Mouse (Mus musculus) midbrain, embryonic 15.5 days (tissue): Measurements from ENCODE around the gene Fez1. TPM values are rescaled to one million over a fixed set of nuclear protein-coding genes. Genes with fewer than 3 reads are reported as not detected.

Source experiments
- ATAC-seq: fragments of 200-750 bp; cut with Nextera tagmentation; replicated peaks from 2 replicates; pipeline ENCODE4 v1.8.0; 2017; ENCODE audit warnings: moderate TSS enrichment
- H3K27ac ChIP-seq: fragments of 300-500 bp; sonication (generic); 2 replicates; pipeline ENCODE4 v1.5.1; 2015; ENCODE audit warnings: mild to moderate bottlenecking, inconsistent platforms
- H3K27me3 ChIP-seq: fragments of 300-500 bp; sonication (generic); replicated peaks from 2 replicates; pipeline ENCODE4 v1.6.1; 2015; ENCODE audit warnings: inconsistent platforms
- H3K36me3 ChIP-seq: fragments of 300-500 bp; sonication (generic); replicated peaks from 2 replicates; pipeline ENCODE4 v1.6.1; 2015; ENCODE audit warnings: inconsistent platforms
- H3K4me1 ChIP-seq: fragments of 300-500 bp; sonication (generic); 2 replicates; pipeline ENCODE4 v1.6.1; 2015; ENCODE audit warnings: inconsistent platforms
- H3K4me2 ChIP-seq: fragments of 300-500 bp; sonication (generic); 2 replicates; pipeline ENCODE4 v1.6.1; 2015; ENCODE audit warnings: inconsistent platforms, mild to moderate bottlenecking, moderate library complexity
- H3K4me3 ChIP-seq: fragments of 300-500 bp; sonication (generic); 2 replicates; pipeline ENCODE4 v1.5.1; 2015; ENCODE audit warnings: mild to moderate bottlenecking, inconsistent platforms
- H3K9ac ChIP-seq: fragments of 300-500 bp; sonication (generic); 2 replicates; pipeline ENCODE4 v1.6.1; 2015; ENCODE audit warnings: mild to moderate bottlenecking, inconsistent platforms
- H3K9me3 ChIP-seq: fragments of 300-500 bp; sonication (generic); 2 replicates; pipeline ENCODE4 v1.6.1; 2016; ENCODE audit warnings: inconsistent platforms
- WGBS: fragments of 180-500 bp; shearing (Covaris S2); methylation state at CpG from one replicate; pipeline ENCODE4 v1.1.7; 2015; ENCODE audit warnings: mixed read lengths; 5-methylcytosine and 5-hydroxymethylcytosine counted together
- polyA plus RNA-seq: library from polyadenylated mRNA; unstranded; fragments of >200 nt; fragmentation: Nextera tagmentation; extraction: Ambion mirVana; gene quantifications from 2 replicates; pipeline ENCODE4 v1.2.1, GENCODE M21; 2015

Fez1 gene
- polyA plus RNA-seq: 586 and 588 TPM in 2 replicates

DNA sequence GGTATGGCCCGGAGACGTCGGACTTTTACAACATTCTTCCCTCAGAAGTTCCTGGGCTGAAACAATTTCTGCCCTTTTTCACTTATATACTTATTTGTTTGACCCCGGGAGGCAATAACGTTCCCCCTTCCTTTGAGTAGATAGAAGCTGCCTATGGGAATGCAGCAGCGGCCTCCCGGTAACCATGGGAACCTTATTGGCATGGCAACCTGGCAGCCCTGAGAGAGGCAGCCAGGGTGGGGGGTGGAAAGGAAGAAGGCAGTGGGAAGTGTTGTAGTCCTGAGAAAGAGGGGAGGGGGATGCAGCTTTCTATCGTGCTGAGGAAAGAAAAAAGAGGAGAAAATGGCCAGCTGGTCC lies at the start of gene Fez1:
Gene Fez1, plus strand, starts transcription at position 221 of the 357 bp plus-strand sequence.
- Histone ChIP-seq H3K9ac (peak within 1 kb of the TSS; percentile 33), H3K4me3 (peak within 1 kb of the TSS; percentile 29), H3K27ac (peak within 1 kb of the TSS; percentile 92), H3K9me3 (no peaks in the 10 kb centered on the region), H3K27me3 (no peaks in the 10 kb centered on the region), H3K4me1 (peaks cover 20% of the 10 kb centered on the region), H3K36me3 (no peaks in the 10 kb centered on the region), H3K4me2 (peak within 1 kb of the TSS; percentile 50)
- WGBS: 0% methylated on average over 8 of the region's 8 CpGs
- ATAC-seq: peak; percentile 99

DNA sequence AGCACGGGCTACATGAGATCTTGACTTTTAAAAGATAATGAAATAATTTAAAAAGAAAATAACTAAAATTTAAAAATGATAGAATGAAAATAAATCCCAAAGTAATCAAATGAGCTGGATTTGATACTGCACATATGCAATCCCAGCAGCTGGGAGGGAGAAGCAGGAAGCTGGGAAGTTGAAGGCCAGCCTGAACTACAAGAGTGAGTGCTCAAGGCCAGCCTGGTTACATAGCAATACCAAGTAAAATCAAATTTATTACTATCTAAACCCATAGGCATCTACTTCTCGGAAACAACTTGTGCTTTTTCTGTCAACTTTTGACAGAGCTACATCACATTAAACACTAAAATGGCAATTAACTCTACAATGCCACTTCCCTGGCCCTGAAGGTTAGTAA lies 37.7 kb upstream of the Fez1 start:
- Histone ChIP-seq H3K9me3 (no peaks in the 10 kb centered on the region), H3K4me2 (no peak overlapping the region), H3K27me3 (no peaks in the 10 kb centered on the region), H3K36me3 (peaks cover 70% of the 10 kb centered on the region), H3K9ac (no peak overlapping the region), H3K4me1 (no peaks in the 10 kb centered on the region), H3K4me3 (no peak overlapping the region), H3K27ac (no peak overlapping the region)
- 93% methylated on average over 2 of the region's 2 CpGs for WGBS
- ATAC-seq: no peak

DNA sequence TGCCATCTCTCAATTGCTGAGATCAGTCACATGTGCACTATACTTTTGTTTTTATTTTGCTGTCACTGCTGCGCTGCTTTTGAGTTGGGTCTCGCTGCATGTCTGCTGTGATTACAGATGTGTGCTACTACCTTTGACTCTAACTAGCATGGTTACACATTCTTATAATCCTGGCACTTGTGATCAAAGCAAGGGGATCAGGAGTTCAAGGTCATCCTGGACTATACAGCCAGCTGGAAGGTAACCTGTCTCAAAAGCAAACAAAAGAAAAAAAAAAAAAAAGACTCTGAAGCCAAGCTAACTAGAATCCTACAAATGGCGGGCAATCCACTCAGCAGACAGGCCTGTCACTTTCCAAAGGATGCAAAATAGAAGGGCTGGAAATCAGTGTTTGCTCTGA lies 29.5 kb upstream of the Fez1 start:
- no peak overlapping the region for H3K27ac ChIP-seq
- no peaks in the 10 kb centered on the region for H3K9me3 ChIP-seq
- H3K9ac ChIP-seq: no peak overlapping the region
- peaks cover 28% of the 10 kb centered on the region for H3K36me3 ChIP-seq
- no peak overlapping the region for H3K4me2 ChIP-seq
- H3K27me3 ChIP-seq: no peaks in the 10 kb centered on the region
- no peak for ATAC-seq
- H3K4me1 ChIP-seq: peaks cover 26% of the 10 kb centered on the region
- 84% methylated on average over 3 of the region's 3 CpGs for WGBS
- H3K4me3 ChIP-seq: no peak overlapping the region

DNA sequence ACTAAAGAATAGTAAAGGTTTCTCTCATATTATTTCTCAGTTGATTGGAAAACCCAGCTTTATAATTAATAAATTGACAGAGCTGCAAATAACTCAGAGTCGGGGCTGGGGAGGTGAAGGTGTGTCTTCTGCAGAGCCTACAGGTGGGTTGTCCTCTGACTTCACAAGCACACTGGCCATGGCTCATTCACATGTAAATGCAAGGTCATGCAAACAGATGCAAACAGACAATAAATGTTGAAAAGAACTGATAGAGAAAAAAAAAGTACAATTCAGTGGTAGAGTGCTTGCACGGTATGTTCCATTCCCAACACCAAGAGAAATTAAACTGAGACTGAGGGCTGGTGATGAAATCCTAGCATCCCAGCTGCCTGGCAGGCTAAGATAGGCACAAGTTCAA lies 27.2 kb upstream of the Fez1 start:
- H3K27ac ChIP-seq: no peak overlapping the region
- no peak overlapping the region for H3K4me3 ChIP-seq
- ATAC-seq: no peak
- no peak overlapping the region for H3K9ac ChIP-seq
- 71% methylated on average over 2 of the region's 2 CpGs for whole genome bisulfite sequencing
- H3K27me3 ChIP-seq: no peaks in the 10 kb centered on the region
- peaks cover 31% of the 10 kb centered on the region for H3K4me1 ChIP-seq
- H3K36me3 ChIP-seq: peaks cover 11% of the 10 kb centered on the region
- no peak overlapping the region for H3K4me2 ChIP-seq
- H3K9me3 ChIP-seq: no peaks in the 10 kb centered on the region

DNA sequence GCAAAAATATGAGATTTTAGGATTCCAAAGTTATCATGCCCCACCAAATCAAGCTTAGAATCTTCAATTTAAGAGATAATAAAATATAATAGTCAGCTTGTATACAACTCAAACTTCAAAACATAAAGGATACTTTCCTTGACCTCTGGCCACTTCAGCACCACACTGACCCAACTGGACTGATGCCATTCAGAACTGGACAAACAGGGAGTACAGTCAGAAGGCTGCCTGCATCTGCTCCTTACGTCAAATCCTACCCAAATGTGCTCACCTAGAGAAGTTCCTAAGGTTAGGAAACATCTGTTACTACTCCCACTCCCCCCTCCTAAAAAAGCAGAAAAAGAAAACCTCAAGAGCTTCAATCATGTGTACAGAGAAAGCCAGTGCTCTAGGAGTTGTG lies 26.1 kb upstream of the Fez1 start:
- Histone ChIP-seq H3K9me3 (no peaks in the 10 kb centered on the region), H3K9ac (no peak overlapping the region; the same call in 1 of the 2 replicates), H3K4me1 (peaks cover 31% of the 10 kb centered on the region), H3K27me3 (no peaks in the 10 kb centered on the region), H3K4me2 (0 out of 2 replicates have a peak overlapping the region, but pooled peaks have one; percentile 90), H3K27ac (no peak overlapping the region), H3K36me3 (peaks cover 2% of the 10 kb centered on the region; the same call in 1 of the 2 replicates), H3K4me3 (no peak overlapping the region)
- 97% methylated on average over 1 of the region's 1 CpGs for WGBS
- ATAC-seq: no peak

GRCm38 (mm10) chr9:36796224-36796623 lies 25.4 kb upstream of the Fez1 start:
- Histone ChIP-seq H3K27me3 (no peaks in the 10 kb centered on the region), H3K36me3 (no peaks in the 10 kb centered on the region; the same call in 1 of the 2 replicates), H3K9ac (peak overlapping the region; percentile 98), H3K9me3 (no peaks in the 10 kb centered on the region), H3K4me1 (peaks cover 31% of the 10 kb centered on the region), H3K27ac (peak overlapping the region; percentile 82), H3K4me2 (peak overlapping the region; percentile 90), H3K4me3 (peak overlapping the region; percentile 99)
- 21% methylated on average over 5 of the region's 5 CpGs for WGBS
- no peak for ATAC-seq

- Histone ChIP-seq H3K36me3 (no peaks in the 10 kb centered on the region), H3K4me1 (peaks cover 31% of the 10 kb centered on the region), H3K9ac (peak within 1 kb of the TSS; percentile 98), H3K4me3 (peak within 1 kb of the TSS; percentile 99), H3K4me2 (peak within 1 kb of the TSS; percentile 90), H3K27me3 (no peaks in the 10 kb centered on the region), H3K27ac (peak within 1 kb of the TSS; percentile 82), H3K9me3 (no peaks in the 10 kb centered on the region)
- ATAC-seq: peak; percentile 99
- WGBS: under 1% methylated on average over 49 of the region's 66 CpGs
These were observed 24.7 kb upstream of the Fez1 start, which contains the start of gene Ei24 for GRCm38 (mm10) chr9:36796781-36797555. Gene Ei24 (minus strand): TSS chr9:36797393.

- H3K9ac ChIP-seq: no peak overlapping the region
- no peak overlapping the region for H3K4me3 ChIP-seq
- no peaks in the 10 kb centered on the region for H3K27me3 ChIP-seq
- 85% methylated on average over 2 of the region's 2 CpGs for WGBS
- H3K36me3 ChIP-seq: no peaks in the 10 kb centered on the region
- H3K4me1 ChIP-seq: peaks cover 5% of the 10 kb centered on the region; the same call in 1 of the 2 replicates
- ATAC-seq: no peak
- no peak overlapping the region for H3K4me2 ChIP-seq
- H3K27ac ChIP-seq: no peak overlapping the region
- H3K9me3 ChIP-seq: no peaks in the 10 kb centered on the region
These were observed 19.7 kb upstream of the Fez1 start for GRCm38 (mm10) chr9:36801961-36802360.

DNA sequence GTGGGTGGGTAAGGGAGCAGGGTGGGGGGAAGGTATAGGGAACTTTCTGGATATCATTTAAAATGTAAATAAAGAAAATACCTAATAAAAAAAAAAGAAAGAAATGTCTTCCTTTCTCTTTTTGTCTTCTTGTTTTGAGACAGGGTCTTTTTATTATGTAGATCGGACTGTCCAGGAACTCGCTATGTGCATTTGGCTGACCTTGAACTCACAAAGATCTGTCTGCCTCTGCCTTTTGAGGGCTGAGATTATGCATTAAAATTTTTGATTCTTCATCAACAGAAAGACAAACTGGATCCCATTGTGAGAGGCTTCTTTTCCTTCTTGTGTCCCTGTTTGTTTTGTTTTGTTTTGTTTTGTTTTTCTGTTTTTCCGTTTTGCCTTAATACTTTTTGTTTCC lies 18.7 kb upstream of the Fez1 start:
- no peaks in the 10 kb centered on the region for H3K27me3 ChIP-seq
- no peak for ATAC-seq
- no peaks in the 10 kb centered on the region for H3K36me3 ChIP-seq
- H3K4me1 ChIP-seq: no peaks in the 10 kb centered on the region
- no peak overlapping the region for H3K9ac ChIP-seq
- H3K27ac ChIP-seq: no peak overlapping the region
- WGBS: 89% methylated on average over 3 of the region's 3 CpGs
- no peak overlapping the region for H3K4me2 ChIP-seq
- H3K4me3 ChIP-seq: no peak overlapping the region
- H3K9me3 ChIP-seq: no peaks in the 10 kb centered on the region

DNA sequence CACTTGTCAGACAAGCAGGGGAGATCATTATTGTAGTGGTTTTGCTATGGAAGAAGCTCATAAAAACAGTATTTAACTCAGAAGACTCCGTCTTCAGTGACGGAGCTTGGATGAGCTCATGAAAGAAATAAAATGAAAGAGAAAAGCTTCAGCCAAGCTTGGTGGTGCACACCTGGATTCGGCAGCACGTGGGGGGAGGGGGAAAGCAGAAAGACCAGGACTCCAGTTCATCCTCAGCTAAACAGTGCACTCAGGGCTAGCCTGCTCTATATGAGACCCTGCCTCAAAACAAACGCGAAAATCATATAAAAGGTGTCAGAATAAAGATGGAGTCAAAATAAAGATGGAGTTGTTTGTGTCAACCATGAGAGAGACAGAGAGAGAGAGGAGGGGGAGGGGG lies 18.3 kb upstream of the Fez1 start:
- Histone ChIP-seq H3K4me2 (no peak overlapping the region), H3K27ac (no peak overlapping the region), H3K9ac (no peak overlapping the region), H3K4me3 (no peak overlapping the region), H3K4me1 (no peaks in the 10 kb centered on the region), H3K27me3 (no peaks in the 10 kb centered on the region), H3K9me3 (no peaks in the 10 kb centered on the region), H3K36me3 (no peaks in the 10 kb centered on the region)
- no peak for ATAC-seq
- 77% methylated on average over 6 of the region's 6 CpGs for WGBS

DNA sequence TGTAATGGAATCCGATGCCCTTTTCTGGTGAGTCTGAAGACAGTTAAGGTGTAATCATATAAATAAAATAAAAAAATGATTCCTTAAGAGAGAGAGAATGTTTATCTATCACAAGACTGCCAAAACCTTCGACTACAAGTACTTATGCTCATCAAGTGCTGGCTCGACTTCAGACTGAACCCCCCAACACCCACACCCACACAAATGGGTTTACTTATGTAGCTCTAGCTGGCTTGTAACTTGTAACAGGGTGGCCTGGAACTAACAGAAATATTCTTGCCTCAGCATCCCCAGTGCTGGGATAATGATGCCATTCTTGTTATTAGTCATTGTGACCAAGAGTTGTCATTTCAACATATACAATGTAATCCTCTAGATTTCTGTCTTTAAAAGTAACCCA lies 17.7 kb upstream of the Fez1 start:
- H3K9me3 ChIP-seq: no peaks in the 10 kb centered on the region
- H3K9ac ChIP-seq: no peak overlapping the region
- no peak overlapping the region for H3K4me3 ChIP-seq
- WGBS: 87% methylated on average over 3 of the region's 3 CpGs
- no peak overlapping the region for H3K4me2 ChIP-seq
- H3K27me3 ChIP-seq: no peaks in the 10 kb centered on the region
- no peaks in the 10 kb centered on the region for H3K36me3 ChIP-seq
- ATAC-seq: no peak
- no peaks in the 10 kb centered on the region for H3K4me1 ChIP-seq
- H3K27ac ChIP-seq: no peak overlapping the region

GRCm38 (mm10) chr9:36805256-36805975 lies 16.2 kb upstream of the Fez1 start:
- 93% methylated on average over 3 of the region's 3 CpGs for WGBS
- Histone ChIP-seq H3K27me3 (no peaks in the 10 kb centered on the region), H3K4me2 (no peak overlapping the region), H3K36me3 (no peaks in the 10 kb centered on the region), H3K9ac (no peak overlapping the region), H3K9me3 (no peaks in the 10 kb centered on the region), H3K27ac (no peak overlapping the region), H3K4me3 (no peak overlapping the region), H3K4me1 (no peaks in the 10 kb centered on the region)
- ATAC-seq: no peak
